Comparison of ENCODE assay signal across 7 mouse cellular contexts in genomic region chr12:112843803-112844202, GRCm38 (mm10). TPM values are rescaled to one million over a fixed set of nuclear protein-coding genes. Genes with fewer than 3 reads are reported as not detected.
A peak's percentile ranks its signal among the peaks of the same experiment; 100 is the strongest.
DNase-seq lines count a peak whose midpoint lies in the region; ATAC-seq lines count a peak whose summit lies in the region.

No protein-coding gene starts in this region.

- H3K4me1 ChIP-seq in midbrain, embryonic 12.5 days: no peaks in the 10 kb centered on the region

- H3K27ac ChIP-seq in midbrain, embryonic 12.5 days (replicated peaks): no peak overlapping the region

- 25% methylated on average over 3 of the region's 3 CpGs for WGBS in midbrain, embryonic 12.5 days

- H3K9ac ChIP-seq in midbrain, embryonic 12.5 days (replicated peaks): no peak overlapping the region

- H3K9me3 ChIP-seq in midbrain, embryonic 12.5 days: no peaks in the 10 kb centered on the region

- peak; percentile 87 for DNase-seq in adipocyte (ENCODE audit: low spot score)
- peak; percentile 91 to 96 for DNase-seq in cerebellum, postnatal 25 days
- peak; percentile 76 to 79 for DNase-seq in gastrocnemius, adult 8-10 months (ENCODE audit: low spot score in 2 of 2)
- peak; percentile 64 to 73 for DNase-seq in left cerebral cortex, adult 8-10 months (ENCODE audit: low spot score in 2 of 2)
- peak; percentile 74 to 93 for DNase-seq in spleen, adult 18-20 months

- H3K4me3 ChIP-seq in midbrain, embryonic 12.5 days: no peak overlapping the region

- H3K27me3 ChIP-seq in midbrain, embryonic 12.5 days: no peaks in the 10 kb centered on the region

- H3K4me2 ChIP-seq in midbrain, embryonic 12.5 days (replicated peaks): no peak overlapping the region

- ATAC-seq in inflammation-experienced regulatory T-cells, adult 6 months: peak; percentile 85
- peak; percentile 69; the same call in 1 of the 2 replicates for ATAC-seq in midbrain, embryonic 12.5 days (ENCODE audit: low FRiP score, low read depth)

- H3K36me3 ChIP-seq in midbrain, embryonic 12.5 days: no peaks in the 10 kb centered on the region

RNA-seq across cellular contexts. Expression of gene Cdca4, which starts 14.6 kb away (rescaled TPM):
- total RNA-seq in gastrocnemius, adult 8-10 months (2022): 1 to 10 TPM; 1.9 to 2.8 (median 2.5) TPM
- 10 to 100 TPM; 67.6 to 86.3 (median 83.9) TPM for polyA plus RNA-seq in inflammation-experienced regulatory T-cells, adult 6 months (2017; shearing (Covaris generic))
- total RNA-seq in left cerebral cortex, adult 8-10 months (2022): 10 to 100 TPM in 3 of 4 experiments, 1 to 10 TPM in 1; 9.5 to 12.3 (median 10.2) TPM
- polyA plus RNA-seq in midbrain, embryonic 12.5 days (2016; fragmentation: Nextera tagmentation; extraction: Ambion mirVana): 124 and 132 TPM in 2 replicates

RNA-seq across cellular contexts. Expression of gene Gpr132, which starts 24.2 kb away (rescaled TPM):
- not detected for total RNA-seq in gastrocnemius, adult 8-10 months (2022)
- polyA plus RNA-seq in inflammation-experienced regulatory T-cells, adult 6 months (2017; shearing (Covaris generic)): 10 to 100 TPM; 71.4 to 79.0 (median 77.8) TPM
- under 1 TPM in 3 of 4 experiments, not detected in 1; 0.14 to 0.23 (median 0.15) TPM for total RNA-seq in left cerebral cortex, adult 8-10 months (2022)
- not detected in 2 replicates for polyA plus RNA-seq in midbrain, embryonic 12.5 days (2016; fragmentation: Nextera tagmentation; extraction: Ambion mirVana)

RNA-seq across cellular contexts. Expression of gene Clba1, which starts 35.1 kb away (rescaled TPM):
- under 1 TPM; 0.17 to 0.61 (median 0.45) TPM for total RNA-seq in gastrocnemius, adult 8-10 months (2022)
- under 1 TPM in 2 of 3 experiments, not detected in 1; 0.33 to 0.50 TPM for polyA plus RNA-seq in inflammation-experienced regulatory T-cells, adult 6 months (2017; shearing (Covaris generic))
- total RNA-seq in left cerebral cortex, adult 8-10 months (2022): 10 to 100 TPM; 15.1 to 16.5 (median 16.1) TPM
- 16.7 and 18.5 TPM in 2 replicates for polyA plus RNA-seq in midbrain, embryonic 12.5 days (2016; fragmentation: Nextera tagmentation; extraction: Ambion mirVana)

RNA-seq across cellular contexts. Expression of gene Ahnak2, which starts 41.3 kb away (rescaled TPM):
- 1 to 10 TPM; 6.9 to 8.7 (median 7.6) TPM for total RNA-seq in gastrocnemius, adult 8-10 months (2022)
- not detected for polyA plus RNA-seq in inflammation-experienced regulatory T-cells, adult 6 months (2017; shearing (Covaris generic))
- total RNA-seq in left cerebral cortex, adult 8-10 months (2022): 1 to 10 TPM; 7.5 to 9.3 (median 8.1) TPM
- 0.25 and 0.37 TPM in 2 replicates for polyA plus RNA-seq in midbrain, embryonic 12.5 days (2016; fragmentation: Nextera tagmentation; extraction: Ambion mirVana)

Comparison
In these comparisons a context has a peak if more than half of its experiments do, and no peak if none do; other contexts are left out.
1. RNA of gene Clba1, which starts 35.1 kb away (total RNA-seq): 15.1 to 16.5 TPM in left cerebral cortex, adult 8-10 months; 0.17 to 0.61 TPM in gastrocnemius, adult 8-10 months; every median in the first group is over 10 times any median in the second.
2. Peak in every context shown above with its lines, with median percentiles within 50 percentile points of each other: DNase-seq.